Mouse (Mus musculus) erythroblast, embryonic 14.5 days (primary cell): ENCODE data around the gene Magi2. TPM values are rescaled to one million over a fixed set of nuclear protein-coding genes. Genes with fewer than 3 reads are reported as not detected.

Experiments used
- H3K27me3 ChIP-seq: 2 replicates; pipeline ENCODE4 v1.6.1; 2012; ENCODE audit warnings: inconsistent platforms; ENCODE audit not compliant: control insufficient read depth
- H3K36me3 ChIP-seq: 2 replicates; pipeline ENCODE4 v1.6.1; 2012; ENCODE audit warnings: mild to moderate bottlenecking, inconsistent platforms; ENCODE audit not compliant: control insufficient read depth
- H3K4me1 ChIP-seq: 2 replicates; pipeline ENCODE4 v1.6.1; 2012; ENCODE audit warnings: inconsistent platforms; ENCODE audit not compliant: control insufficient read depth
- H3K4me3 ChIP-seq: replicated peaks from 2 replicates; pipeline ENCODE3; 2012; ENCODE audit warnings: moderate library complexity, mild to moderate bottlenecking, inconsistent platforms
- H3K9me3 ChIP-seq: 2 replicates; pipeline ENCODE4 v1.6.1; 2012; ENCODE audit warnings: low read length, inconsistent platforms, mixed read lengths; ENCODE audit not compliant: control insufficient read depth
- GATA1 ChIP-seq: IDR thresholded peaks from 2 replicates; pipeline ENCODE4 v1.6.1; 2012; ENCODE audit warnings: low read length, inconsistent platforms, mixed read lengths
- TAL1 ChIP-seq: IDR thresholded peaks from 3 replicates; pipeline ENCODE4 v1.6.1; 2012; ENCODE audit warnings: low read length, inconsistent platforms, mixed read lengths
- polyA plus RNA-seq: library from polyadenylated mRNA; stranded (reverse); fragments of >175 nt; gene quantifications from 2 replicates; pipeline ENCODE4 v1.2.3, GENCODE M21; 2012

Gene Magi2
- polyA plus RNA-seq, 1 experiment, result not detected

DNA sequence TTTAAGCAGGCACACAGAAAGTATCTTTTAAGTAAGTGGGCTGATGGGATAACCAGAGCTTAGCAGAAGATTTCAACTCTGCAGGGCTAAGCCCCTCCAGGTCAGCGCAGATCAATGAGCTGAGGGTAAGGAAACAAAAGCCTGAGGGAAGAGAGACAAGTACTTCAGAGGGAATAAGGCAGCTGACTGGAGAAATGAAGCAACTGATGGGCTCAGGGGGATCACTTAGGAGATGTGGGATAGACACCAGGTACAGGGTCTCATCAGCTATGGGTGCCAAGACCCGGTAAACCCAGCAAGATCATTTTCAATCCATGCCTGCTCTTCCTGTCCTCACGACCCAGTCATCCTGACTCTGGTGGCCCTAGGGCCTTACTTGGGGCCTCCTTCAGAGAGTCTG lies 1395.6 kb downstream of the Magi2 start:
- Histone ChIP-seq H3K9me3 (no peaks in the 10 kb centered on the region), H3K27me3 (no peaks in the 10 kb centered on the region), H3K36me3 (no peaks in the 10 kb centered on the region), H3K4me1 (no peaks in the 10 kb centered on the region), H3K4me3 (no peak overlapping the region)
- TF ChIP-seq GATA1 (no peak), TAL1 (no peak)

DNA sequence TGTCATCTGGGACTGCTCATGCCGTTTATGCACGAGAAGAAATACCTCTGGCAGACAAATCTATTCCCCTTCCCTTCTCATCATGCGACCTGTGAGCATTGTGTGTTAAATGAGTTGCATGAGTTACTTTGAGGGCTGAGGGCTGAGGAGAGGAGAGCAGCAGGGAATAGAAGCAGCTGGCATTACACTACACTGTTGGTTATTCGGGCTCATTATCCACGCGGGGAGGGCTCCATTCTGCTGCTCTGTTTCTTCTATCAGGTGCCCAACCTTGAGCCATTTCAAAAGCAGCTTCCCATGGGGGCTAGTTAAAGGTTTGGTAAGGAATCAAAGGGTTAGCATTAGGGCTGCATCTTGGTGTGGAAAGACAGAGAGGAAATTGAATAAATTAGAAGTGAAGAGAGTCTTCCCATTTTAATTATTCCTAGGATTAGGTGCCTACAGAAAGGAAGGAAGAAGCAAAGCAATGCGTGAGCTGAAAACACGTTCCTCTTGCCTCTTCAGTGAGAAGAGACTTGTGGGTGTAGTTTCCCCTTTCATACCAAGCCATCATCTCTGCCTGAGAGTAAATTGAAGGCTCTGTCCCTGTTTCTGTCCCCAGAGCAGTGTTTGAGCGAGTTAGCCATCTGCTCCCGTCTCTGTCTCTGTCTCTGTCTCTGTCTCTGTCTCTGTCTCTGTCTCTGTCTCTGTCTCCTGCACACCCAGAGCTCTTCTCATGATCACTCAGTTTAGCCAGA lies 1396.2 kb downstream of the Magi2 start:
- H3K4me3 ChIP-seq, result no peak overlapping the region
- H3K36me3 ChIP-seq, result no peaks in the 10 kb centered on the region
- no peaks in the 10 kb centered on the region for H3K9me3 ChIP-seq
- H3K4me1 ChIP-seq, result no peaks in the 10 kb centered on the region
- no peaks in the 10 kb centered on the region for H3K27me3 ChIP-seq
- TF ChIP-seq GATA1, result no peak
- no peak for TF ChIP-seq TAL1

DNA sequence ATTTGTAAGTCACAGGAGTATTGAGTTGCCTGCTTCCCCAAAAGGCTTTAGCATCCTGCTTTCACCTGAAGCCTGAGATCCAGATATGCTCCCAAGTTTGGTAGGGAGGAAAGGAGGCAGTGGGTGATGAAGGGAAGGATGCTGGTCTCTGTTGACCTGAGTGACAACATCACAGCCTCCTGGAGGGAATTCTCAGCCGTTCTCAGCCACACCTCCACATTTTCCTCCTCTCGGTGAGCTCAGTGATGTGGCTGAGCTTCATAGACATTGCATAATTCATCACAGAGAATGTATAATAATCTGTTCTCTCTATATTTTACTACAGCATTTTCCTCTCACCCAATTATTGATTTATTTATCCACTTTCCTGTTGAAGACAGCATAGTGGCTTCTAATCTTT lies 1398.3 kb downstream of the Magi2 start:
- H3K27me3 ChIP-seq, result no peaks in the 10 kb centered on the region
- no peaks in the 10 kb centered on the region for H3K36me3 ChIP-seq
- H3K4me3 ChIP-seq, result no peak overlapping the region
- TF ChIP-seq GATA1, result no peak
- TF ChIP-seq TAL1, result no peak
- no peaks in the 10 kb centered on the region for H3K4me1 ChIP-seq
- H3K9me3 ChIP-seq, result no peaks in the 10 kb centered on the region

DNA sequence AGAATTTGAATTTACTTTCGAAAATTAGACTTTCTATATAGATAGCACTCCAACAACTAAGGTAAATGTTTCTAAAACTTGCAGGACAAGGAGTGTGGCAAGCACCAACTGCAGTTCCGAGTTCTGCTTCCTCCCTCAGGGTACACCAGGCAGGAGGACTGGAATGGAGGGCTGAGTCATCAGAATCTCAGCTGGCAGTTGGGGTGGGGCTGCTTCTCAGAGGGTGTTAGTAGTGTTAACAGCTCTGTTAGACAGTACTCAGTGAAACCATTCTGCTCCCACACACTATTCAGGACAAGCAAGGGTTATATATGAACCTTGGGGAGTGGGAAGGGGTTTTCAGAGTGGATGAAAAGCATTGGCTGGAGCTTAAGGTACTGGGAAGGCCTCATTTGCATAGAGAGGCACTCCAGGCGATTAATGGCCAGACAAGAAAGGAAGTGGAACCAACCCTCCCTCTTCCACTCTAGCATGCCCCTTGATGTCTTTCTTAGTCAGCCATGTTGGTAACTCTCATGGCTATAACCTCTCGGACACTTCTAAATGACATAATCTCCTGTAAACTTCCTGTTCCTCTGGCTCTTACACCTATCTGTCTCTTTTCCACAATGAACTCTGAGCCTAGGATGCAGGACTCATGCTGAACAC lies 1402.2 kb downstream of the Magi2 start:
- Histone ChIP-seq H3K27me3 (no peaks in the 10 kb centered on the region), H3K9me3 (no peaks in the 10 kb centered on the region), H3K4me1 (no peaks in the 10 kb centered on the region), H3K4me3 (no peak overlapping the region), H3K36me3 (no peaks in the 10 kb centered on the region)
- no peak for TF ChIP-seq TAL1

DNA sequence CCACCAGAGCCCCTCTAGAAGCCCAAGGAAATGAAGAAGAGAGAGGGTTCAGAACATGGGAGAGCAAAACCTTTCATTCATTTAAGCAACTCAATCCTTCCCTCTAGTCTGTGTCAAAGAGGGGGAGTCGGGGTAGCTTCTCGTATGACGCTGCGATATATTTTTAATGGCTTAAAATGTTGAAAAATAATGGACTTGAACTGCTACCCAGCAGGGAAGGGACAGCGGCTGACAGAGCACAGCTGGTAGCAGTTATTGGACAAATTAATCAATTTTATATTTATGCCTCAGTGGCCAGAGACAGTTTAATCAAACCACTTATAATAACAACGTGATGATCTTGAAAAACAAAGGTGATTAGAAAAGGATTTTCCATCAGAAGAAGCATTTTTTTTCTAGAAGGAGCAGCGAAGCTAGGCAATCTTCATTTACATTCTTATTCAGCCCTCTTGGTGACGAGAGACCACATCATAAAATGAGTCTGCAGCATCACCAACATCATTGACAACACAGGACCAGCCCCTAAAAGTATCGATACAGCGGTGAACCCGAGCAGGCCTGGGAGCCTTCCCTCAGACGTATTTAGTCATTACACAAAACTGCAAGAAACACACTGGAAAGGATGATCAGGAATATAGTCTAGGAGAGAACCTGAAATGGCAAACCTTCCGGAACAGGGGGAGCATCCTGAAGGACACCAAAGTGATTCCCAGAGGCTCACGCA lies 1407.4 kb downstream of the Magi2 start:
- H3K27me3 ChIP-seq, result no peaks in the 10 kb centered on the region
- H3K4me3 ChIP-seq, result no peak overlapping the region
- H3K4me1 ChIP-seq, result no peaks in the 10 kb centered on the region
- no peak for TF ChIP-seq GATA1
- TF ChIP-seq TAL1, result no peak
- no peaks in the 10 kb centered on the region for H3K9me3 ChIP-seq
- no peaks in the 10 kb centered on the region for H3K36me3 ChIP-seq

DNA sequence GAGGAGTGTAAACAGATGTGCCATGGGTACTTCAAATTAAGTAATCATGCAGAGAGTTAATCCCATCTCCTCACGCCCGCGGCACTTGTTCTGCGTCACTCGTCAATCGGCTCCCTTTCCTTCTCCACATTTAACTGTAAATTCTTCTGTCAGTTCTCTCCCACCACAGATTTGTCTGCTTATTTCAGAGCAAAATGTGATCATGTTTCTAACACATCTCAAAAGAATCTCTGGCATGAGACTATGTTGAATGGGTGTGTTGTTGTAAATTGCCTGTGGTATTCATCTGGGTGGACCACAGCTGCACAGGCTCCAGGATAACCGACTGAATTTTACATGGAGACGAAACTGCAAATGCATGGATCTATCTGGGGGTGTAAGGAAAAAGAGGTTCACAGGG lies 1408.0 kb downstream of the Magi2 start:
- H3K27me3 ChIP-seq, result no peaks in the 10 kb centered on the region
- H3K4me1 ChIP-seq, result no peaks in the 10 kb centered on the region
- H3K9me3 ChIP-seq, result no peaks in the 10 kb centered on the region
- H3K36me3 ChIP-seq, result no peaks in the 10 kb centered on the region
- H3K4me3 ChIP-seq, result no peak overlapping the region
- no peak for TF ChIP-seq GATA1
- TF ChIP-seq TAL1, result no peak

DNA sequence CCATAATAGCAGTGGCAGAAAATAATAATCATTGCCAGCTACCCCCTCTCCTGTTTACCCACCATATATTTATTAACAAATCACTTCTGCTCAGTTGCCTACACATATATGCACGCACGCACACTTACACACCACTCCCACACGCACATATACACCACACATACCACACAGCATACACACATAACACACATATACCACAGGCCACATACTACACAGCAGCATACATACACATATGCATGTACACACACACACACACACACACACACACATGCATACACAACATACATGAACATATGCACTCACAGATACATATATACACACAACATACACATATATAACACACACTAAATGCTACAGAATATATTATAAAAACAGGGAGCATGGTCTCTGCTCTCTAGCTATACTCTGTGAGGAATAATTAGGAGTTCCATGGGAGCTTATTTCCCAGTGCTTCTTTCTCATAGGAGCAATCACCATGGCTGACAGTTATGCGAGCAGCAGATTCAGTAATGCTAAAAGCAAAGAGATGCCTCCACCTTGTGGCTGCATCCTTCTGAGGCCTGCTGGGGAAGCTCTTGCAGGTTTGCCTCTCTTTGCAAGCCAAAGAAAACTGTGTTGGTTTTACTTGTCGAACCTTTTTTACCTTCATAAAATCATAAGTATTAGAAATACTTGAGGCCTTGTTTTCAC lies 1410.6 kb downstream of the Magi2 start:
- Histone ChIP-seq H3K27me3 (no peaks in the 10 kb centered on the region), H3K4me3 (no peak overlapping the region), H3K9me3 (no peaks in the 10 kb centered on the region), H3K4me1 (no peaks in the 10 kb centered on the region), H3K36me3 (no peaks in the 10 kb centered on the region)
- TF ChIP-seq GATA1 (no peak), TAL1 (no peak)

DNA sequence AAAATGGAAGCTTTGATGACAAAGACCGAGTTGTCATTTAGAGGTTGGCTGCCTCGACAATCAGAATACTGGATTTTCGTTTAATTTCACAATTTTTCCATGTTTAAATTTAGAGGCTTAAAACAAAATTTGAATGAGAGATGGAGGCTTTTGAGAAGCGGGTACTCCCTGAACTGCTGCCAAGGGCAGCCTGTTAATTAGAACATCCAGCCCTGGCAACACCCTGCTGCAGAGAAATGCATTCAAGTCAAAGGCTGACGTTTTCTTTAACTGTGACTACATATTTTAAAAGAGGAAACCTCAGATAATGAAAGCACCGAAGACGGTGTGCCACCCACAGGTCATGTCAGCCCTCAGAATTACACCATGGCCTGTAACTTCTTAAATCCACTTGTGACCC lies 1415.4 kb downstream of the Magi2 start:
- Histone ChIP-seq H3K9me3 (peaks cover 4% of the 10 kb centered on the region), H3K36me3 (no peaks in the 10 kb centered on the region), H3K4me1 (no peaks in the 10 kb centered on the region), H3K4me3 (no peak overlapping the region), H3K27me3 (no peaks in the 10 kb centered on the region)
- no peak for TF ChIP-seq TAL1
- TF ChIP-seq GATA1, result no peak

DNA sequence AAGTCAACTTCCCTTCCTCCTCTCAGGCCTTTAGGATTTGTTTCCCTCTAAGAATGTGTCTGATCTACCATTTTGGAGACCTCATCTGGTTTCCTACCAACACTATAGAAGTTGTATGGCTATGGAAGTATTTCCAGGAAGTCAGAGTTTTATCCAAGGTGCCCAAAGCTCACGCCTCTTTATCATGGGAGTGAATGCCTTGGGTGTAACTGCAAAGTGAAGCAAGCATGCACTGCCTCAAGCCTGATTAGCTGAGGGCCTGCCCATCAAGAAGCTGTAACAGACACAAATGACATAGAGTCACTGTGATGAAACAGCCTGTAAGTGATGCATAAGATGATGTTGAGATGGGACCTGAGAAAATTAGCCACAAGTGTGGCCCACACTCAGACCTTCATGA lies 1416.9 kb downstream of the Magi2 start:
- TF ChIP-seq GATA1 (no peak), TAL1 (no peak)
- no peaks in the 10 kb centered on the region for H3K27me3 ChIP-seq

More for the DNA sequence above, 1416.9 kb downstream of the Magi2 start:
- no peaks in the 10 kb centered on the region for H3K36me3 ChIP-seq
- no peaks in the 10 kb centered on the region for H3K4me1 ChIP-seq
- no peak overlapping the region for H3K4me3 ChIP-seq
- H3K9me3 ChIP-seq, result peaks cover 4% of the 10 kb centered on the region
